Comparison of ENCODE assay signal across 17 mouse cellular contexts in genomic region chr1:41935912-41936478, GRCm38 (mm10).
"Had no signal": no experiment of that assay in that cellular context is flagged by ENCODE, and none has a peak within 500 bp of the region (broad histone marks: within the 10 kb centered on the region; RNA-seq: fewer than 3 reads in every experiment).

No protein-coding gene starts in this region.

- H3K4me3 ChIP-seq: limb, embryonic 12.5 days; liver, embryonic 13.5 days; lung, embryonic 15.5 days; megakaryocyte, embryonic 14.5 days; neural tube, embryonic 15.5 days had no signal

- H3K27ac ChIP-seq: kidney, postnatal 0 days; limb, embryonic 12.5 days; liver, embryonic 13.5 days; lung, embryonic 15.5 days; macrophage; neural tube, embryonic 15.5 days had no signal

- ATAC-seq: liver, postnatal 0 days; midbrain, embryonic 16.5 days had no signal

- H3K4me2 ChIP-seq: limb, embryonic 12.5 days; liver, embryonic 13.5 days; lung, embryonic 15.5 days; midbrain, embryonic 11.5 days; neural tube, embryonic 15.5 days had no signal

- H3K27me3 ChIP-seq: limb, embryonic 12.5 days; liver, embryonic 13.5 days; lung, embryonic 15.5 days; megakaryocyte, embryonic 14.5 days; neural tube, embryonic 15.5 days had no signal

- H3K4me1 ChIP-seq: limb, embryonic 12.5 days; liver, embryonic 13.5 days; lung, embryonic 15.5 days; megakaryocyte, embryonic 14.5 days had no signal

- H3K9ac ChIP-seq: limb, embryonic 12.5 days; liver, embryonic 13.5 days; liver, postnatal 0 days; lung, embryonic 15.5 days; neural tube, embryonic 15.5 days had no signal

- H3K36me3 ChIP-seq: limb, embryonic 12.5 days; liver, embryonic 13.5 days; lung, embryonic 15.5 days; neural tube, embryonic 15.5 days had no signal

- H3K9me3 ChIP-seq: limb, embryonic 12.5 days; liver, embryonic 13.5 days; lung, embryonic 15.5 days; megakaryocyte, embryonic 14.5 days; neural tube, embryonic 15.5 days had no signal

- DNase-seq: kidney, postnatal 36 days; liver; liver, embryonic 13.5 days; liver, postnatal 0 days; lung, postnatal 14 days; right cerebral cortex, postnatal 4 days; spleen, adult 18-20 months; thymus, adult 18-20 months; thymus, postnatal 14 days had no signal
